Mouse (Mus musculus): ENCODE data around the gene Tnnc1. TPM values are rescaled to one million over a fixed set of nuclear protein-coding genes. Genes with fewer than 3 reads are reported as not detected.

The Tnnc1 gene
- 2.4 and 3.2 TPM in 2 replicates for polyA plus RNA-seq (2014; fragmentation: Nextera tagmentation; extraction: Ambion mirVana)

DNA sequence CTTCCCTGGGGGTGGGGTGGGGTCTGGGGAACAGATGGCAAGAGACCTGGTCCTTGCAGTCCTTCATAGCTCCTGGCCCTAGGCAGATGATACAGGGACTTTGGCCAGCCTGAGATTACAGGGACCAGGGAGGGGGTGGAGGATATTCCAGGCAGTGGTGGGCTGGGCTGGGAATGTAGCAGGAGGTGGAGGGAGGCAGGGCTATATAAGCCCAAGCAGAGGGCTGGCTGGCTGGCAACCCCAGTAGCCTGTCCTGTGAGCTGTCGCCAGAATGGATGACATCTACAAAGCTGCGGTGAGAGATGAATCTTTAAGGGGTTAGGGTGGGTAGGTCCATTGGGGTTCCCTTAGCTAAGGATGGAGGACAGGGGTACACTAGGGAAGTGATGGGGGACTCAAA, at the start of gene Tnnc1:
Gene Tnnc1 (plus strand): TSS at position 229 of the 400 bp plus-strand sequence.
- peak within 1 kb of the TSS; percentile 90; the same call in 1 of the 2 replicates for H3K27ac ChIP-seq
- 66% methylated on average over 2 of the region's 2 CpGs for WGBS

DNA sequence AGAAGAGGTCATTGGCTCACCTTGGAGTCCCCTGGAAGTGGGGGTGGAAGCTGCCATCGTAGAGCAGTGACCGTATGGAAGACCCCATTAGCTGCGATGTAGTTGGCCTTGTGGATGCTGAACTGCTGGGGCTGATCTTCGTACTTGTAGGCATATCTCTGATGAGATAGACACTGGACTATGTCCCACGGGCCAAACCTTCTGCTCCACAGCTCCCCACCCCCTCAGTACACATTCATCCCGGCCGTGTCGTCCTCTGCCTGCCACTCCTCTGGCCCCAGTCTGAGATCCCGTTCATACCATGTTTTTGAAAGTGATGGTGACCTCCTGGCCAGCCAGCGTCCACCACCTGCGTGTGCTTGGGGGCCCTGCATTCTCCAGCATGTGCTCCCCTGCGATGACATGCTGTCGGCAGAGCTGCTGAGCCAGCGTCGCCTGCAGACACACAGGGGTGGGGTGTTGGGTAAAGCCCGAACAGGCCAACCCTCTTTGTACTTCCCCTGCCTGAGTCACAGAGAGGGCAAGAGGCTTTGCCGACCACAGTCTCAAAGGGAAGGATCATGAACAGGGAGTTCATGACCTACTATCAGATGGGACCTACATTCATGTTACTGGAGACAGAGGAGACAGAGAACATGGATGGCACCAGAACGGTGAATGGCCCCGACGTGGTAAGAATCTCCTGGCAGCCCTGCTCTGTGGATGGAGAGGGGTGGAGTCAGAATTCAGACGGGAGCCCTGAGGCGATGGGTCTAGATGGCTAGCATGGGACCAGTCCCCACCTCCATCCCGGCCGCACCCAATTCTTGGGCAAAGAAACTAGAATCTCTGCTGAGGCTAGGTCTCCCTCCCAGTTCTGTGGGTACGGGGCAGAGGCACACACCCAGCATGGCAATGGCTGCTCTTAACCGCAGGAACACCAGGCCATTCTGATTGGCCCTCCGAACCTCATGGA, 47.6 kb upstream of the Tnnc1 start:
- 81% methylated on average over 27 of the region's 27 CpGs for WGBS

More for the DNA sequence above, at the start of gene Tnnc1:
- H3K9ac ChIP-seq = peak within 1 kb of the TSS; percentile 97
- no peak for ATAC-seq (ENCODE audit: low FRiP score)
- H3K36me3 ChIP-seq (replicated peaks; ENCODE audit: control insufficient read depth, insufficient read depth) = peaks cover 13% of the 10 kb centered on the region
- peak within 1 kb of the TSS; percentile 91 for H3K4me3 ChIP-seq (replicated peaks; ENCODE audit: low read length)
- no peak for DNase-seq (ENCODE audit: low spot score)
- H3K9me3 ChIP-seq (ENCODE audit: control insufficient read depth, low read length) = no peaks in the 10 kb centered on the region
- peak within 1 kb of the TSS; percentile 98 for H3K4me2 ChIP-seq (replicated peaks)
- peaks cover 20% of the 10 kb centered on the region for H3K4me1 ChIP-seq (replicated peaks; ENCODE audit: control insufficient read depth, insufficient read depth, low read length)
- H3K27me3 ChIP-seq (ENCODE audit: control insufficient read depth, insufficient read depth, low read length) = no peaks in the 10 kb centered on the region

DNA sequence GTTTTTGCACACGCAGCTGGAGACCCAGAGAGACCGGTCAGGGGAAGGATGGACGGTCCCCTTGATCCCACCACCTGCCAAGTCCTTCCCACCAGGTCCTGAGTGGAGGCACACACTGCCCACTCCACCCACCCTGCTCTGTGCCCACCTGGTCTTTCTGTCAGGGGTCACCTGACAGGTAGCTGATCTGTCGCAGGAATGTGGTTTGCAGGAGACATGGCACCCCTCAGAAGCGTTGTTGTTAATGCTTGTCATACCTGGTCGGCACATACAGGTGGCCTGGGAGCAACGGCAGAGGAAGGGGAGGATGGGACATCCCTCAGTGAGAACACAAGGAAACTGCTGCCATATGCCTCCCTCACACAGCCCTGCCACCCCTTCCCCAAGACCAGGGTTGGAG, 46.9 kb upstream of the Tnnc1 start:
- Histone ChIP-seq H3K9ac (no peak overlapping the region), H3K4me3 (replicated peaks; ENCODE audit: low read length) (no peak overlapping the region), H3K4me1 (replicated peaks; ENCODE audit: control insufficient read depth, insufficient read depth, low read length) (0 out of 2 replicates have a peak, but pooled peaks cover 2% of the 10 kb centered on the region), H3K4me2 (replicated peaks) (no peak overlapping the region), H3K27me3 (ENCODE audit: control insufficient read depth, insufficient read depth, low read length) (no peaks in the 10 kb centered on the region), H3K27ac (no peak overlapping the region), H3K36me3 (replicated peaks; ENCODE audit: control insufficient read depth, insufficient read depth) (no peaks in the 10 kb centered on the region), H3K9me3 (ENCODE audit: control insufficient read depth, low read length) (no peaks in the 10 kb centered on the region)
- ATAC-seq (ENCODE audit: low FRiP score) (no peak), DNase-seq (ENCODE audit: low spot score) (no peak)
- 87% methylated on average over 7 of the region's 7 CpGs for WGBS

More for the DNA sequence above, 47.6 kb upstream of the Tnnc1 start:
- Histone ChIP-seq H3K27ac (no peak overlapping the region), H3K9me3 (ENCODE audit: control insufficient read depth, low read length) (no peaks in the 10 kb centered on the region), H3K4me1 (replicated peaks; ENCODE audit: control insufficient read depth, insufficient read depth, low read length) (no peaks in the 10 kb centered on the region), H3K4me2 (replicated peaks) (no peak overlapping the region), H3K36me3 (replicated peaks; ENCODE audit: control insufficient read depth, insufficient read depth) (no peaks in the 10 kb centered on the region), H3K27me3 (ENCODE audit: control insufficient read depth, insufficient read depth, low read length) (no peaks in the 10 kb centered on the region), H3K4me3 (replicated peaks; ENCODE audit: low read length) (no peak overlapping the region), H3K9ac (no peak overlapping the region)
- no peak for DNase-seq (ENCODE audit: low spot score)
- ATAC-seq (ENCODE audit: low FRiP score) = no peak

DNA sequence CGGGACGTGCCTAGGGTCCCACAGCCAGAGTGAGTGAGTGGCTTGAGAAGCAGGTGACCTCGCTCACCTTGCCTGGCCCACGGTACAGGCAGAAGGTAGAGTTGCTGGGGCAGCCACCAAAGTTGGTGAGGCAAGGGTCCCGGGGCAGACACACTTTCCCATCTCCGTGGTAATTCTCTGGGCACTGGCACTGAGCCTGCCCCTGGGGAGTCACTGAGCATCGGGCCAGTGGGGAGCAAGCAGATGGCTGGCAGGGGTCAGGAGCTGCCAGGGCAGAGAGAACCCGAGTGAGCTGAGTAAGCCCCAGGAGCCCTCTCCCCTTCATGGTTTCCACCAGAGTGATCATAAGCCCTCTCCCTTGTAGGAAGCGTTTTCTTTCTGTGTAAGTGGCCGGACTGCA, 46.5 kb upstream of the Tnnc1 start:
- no peaks in the 10 kb centered on the region for H3K36me3 ChIP-seq (replicated peaks; ENCODE audit: control insufficient read depth, insufficient read depth)
- no peak overlapping the region for H3K9ac ChIP-seq
- 69% methylated on average over 10 of the region's 10 CpGs for WGBS
- no peak overlapping the region for H3K4me2 ChIP-seq (replicated peaks)
- no peak overlapping the region for H3K27ac ChIP-seq
- H3K9me3 ChIP-seq (ENCODE audit: control insufficient read depth, low read length) = no peaks in the 10 kb centered on the region
- H3K27me3 ChIP-seq (ENCODE audit: control insufficient read depth, insufficient read depth, low read length) = no peaks in the 10 kb centered on the region
- no peak for ATAC-seq (ENCODE audit: low FRiP score)
- no peak for DNase-seq (ENCODE audit: low spot score)
- H3K4me1 ChIP-seq (replicated peaks; ENCODE audit: control insufficient read depth, insufficient read depth, low read length) = 0 out of 2 replicates have a peak, but pooled peaks cover 6% of the 10 kb centered on the region
- H3K4me3 ChIP-seq (replicated peaks; ENCODE audit: low read length) = no peak overlapping the region

DNA sequence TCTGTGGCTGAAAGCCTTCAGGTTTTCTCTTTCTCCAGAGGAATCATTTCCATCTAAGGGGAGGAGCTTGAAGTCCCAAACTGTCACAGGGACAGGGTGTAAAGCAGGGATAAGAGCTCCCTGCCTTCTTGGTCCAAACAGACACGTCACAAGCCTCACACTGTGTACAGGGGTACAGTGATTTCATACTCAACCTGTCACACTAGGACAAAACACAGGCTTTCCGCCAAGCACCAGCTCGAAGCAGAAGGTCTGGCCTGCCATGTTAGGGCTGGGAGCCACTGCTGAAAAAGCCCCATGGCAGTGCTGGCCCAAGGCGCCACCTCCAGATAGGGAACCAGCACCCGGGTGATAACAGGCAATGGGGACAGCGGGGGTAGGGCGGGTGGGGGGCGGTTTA, 44.0 kb upstream of the Tnnc1 start:
- DNase-seq (ENCODE audit: low spot score) (no peak), ATAC-seq (ENCODE audit: low FRiP score) (no peak)
- WGBS = 81% methylated on average over 8 of the region's 8 CpGs
- H3K4me1 ChIP-seq (replicated peaks; ENCODE audit: control insufficient read depth, insufficient read depth, low read length) = 0 out of 2 replicates have a peak, but pooled peaks cover 8% of the 10 kb centered on the region
- H3K4me2 ChIP-seq (replicated peaks) = no peak overlapping the region
- no peaks in the 10 kb centered on the region for H3K36me3 ChIP-seq (replicated peaks; ENCODE audit: control insufficient read depth, insufficient read depth)
- H3K27ac ChIP-seq = no peak overlapping the region
- no peak overlapping the region for H3K9ac ChIP-seq
- no peaks in the 10 kb centered on the region for H3K9me3 ChIP-seq (ENCODE audit: control insufficient read depth, low read length)
- no peak overlapping the region for H3K4me3 ChIP-seq (replicated peaks; ENCODE audit: low read length)
- no peaks in the 10 kb centered on the region for H3K27me3 ChIP-seq (ENCODE audit: control insufficient read depth, insufficient read depth, low read length)

DNA sequence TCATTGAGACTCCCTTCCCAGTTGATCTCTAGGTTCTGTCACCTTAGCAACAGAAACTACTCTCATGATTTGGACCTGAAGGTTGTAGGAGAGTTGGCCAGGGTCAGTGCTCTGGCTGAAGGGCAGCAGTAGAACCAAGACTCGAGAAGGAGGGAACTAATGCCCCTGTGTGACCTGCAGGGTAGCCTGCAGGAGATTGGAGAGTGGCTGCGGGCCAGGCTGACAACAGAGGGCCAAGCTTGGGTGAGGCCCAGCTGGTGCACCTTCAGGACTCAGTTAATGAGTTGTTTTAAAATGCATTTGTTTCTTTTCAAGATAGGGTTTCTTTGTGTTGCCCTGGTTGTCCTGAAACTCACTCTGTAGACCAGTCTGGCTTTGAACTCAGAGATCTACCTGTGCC, 43.1 kb upstream of the Tnnc1 start:
- DNase-seq (ENCODE audit: low spot score) = no peak
- Histone ChIP-seq H3K9ac (no peak overlapping the region), H3K27me3 (ENCODE audit: control insufficient read depth, insufficient read depth, low read length) (no peaks in the 10 kb centered on the region), H3K4me3 (replicated peaks; ENCODE audit: low read length) (no peak overlapping the region), H3K4me1 (replicated peaks; ENCODE audit: control insufficient read depth, insufficient read depth, low read length) (0 out of 2 replicates have a peak, but pooled peaks cover 8% of the 10 kb centered on the region), H3K4me2 (replicated peaks) (no peak overlapping the region), H3K27ac (no peak overlapping the region), H3K36me3 (replicated peaks; ENCODE audit: control insufficient read depth, insufficient read depth) (peaks cover 4% of the 10 kb centered on the region), H3K9me3 (ENCODE audit: control insufficient read depth, low read length) (no peaks in the 10 kb centered on the region)
- ATAC-seq (ENCODE audit: low FRiP score) = no peak
- 45% methylated on average over 2 of the region's 2 CpGs for WGBS

DNA sequence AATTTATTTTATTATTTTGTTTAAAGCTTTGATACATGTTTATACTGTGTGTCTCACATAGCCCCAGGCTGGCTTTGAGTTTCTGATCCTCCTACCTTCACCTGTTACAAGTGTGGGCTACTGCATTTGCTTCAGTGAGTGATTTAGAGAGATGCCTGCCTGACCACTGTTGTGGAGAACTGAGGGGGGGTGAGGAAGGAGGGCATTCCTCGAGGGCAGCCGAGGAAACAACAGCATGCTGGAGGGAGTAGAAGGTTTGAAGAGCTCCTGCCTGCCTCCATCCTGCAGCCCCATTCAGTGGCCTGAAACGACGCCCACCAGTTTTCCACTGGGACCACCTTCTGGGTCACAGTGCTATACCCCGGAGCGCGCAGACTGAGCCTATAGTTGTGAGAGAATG, 42.7 kb upstream of the Tnnc1 start:
- DNase-seq (ENCODE audit: low spot score) = no peak
- H3K27ac ChIP-seq = no peak overlapping the region
- H3K4me2 ChIP-seq (replicated peaks) = no peak overlapping the region
- H3K4me3 ChIP-seq (replicated peaks; ENCODE audit: low read length) = no peak overlapping the region
- H3K4me1 ChIP-seq (replicated peaks; ENCODE audit: control insufficient read depth, insufficient read depth, low read length) = 0 out of 2 replicates have a peak, but pooled peaks cover 8% of the 10 kb centered on the region
- no peaks in the 10 kb centered on the region for H3K9me3 ChIP-seq (ENCODE audit: control insufficient read depth, low read length)
- peaks cover 9% of the 10 kb centered on the region for H3K36me3 ChIP-seq (replicated peaks; ENCODE audit: control insufficient read depth, insufficient read depth)
- no peak overlapping the region for H3K9ac ChIP-seq
- no peaks in the 10 kb centered on the region for H3K27me3 ChIP-seq (ENCODE audit: control insufficient read depth, insufficient read depth, low read length)
- WGBS = 43% methylated on average over 7 of the region's 7 CpGs
- no peak for ATAC-seq (ENCODE audit: low FRiP score)

DNA sequence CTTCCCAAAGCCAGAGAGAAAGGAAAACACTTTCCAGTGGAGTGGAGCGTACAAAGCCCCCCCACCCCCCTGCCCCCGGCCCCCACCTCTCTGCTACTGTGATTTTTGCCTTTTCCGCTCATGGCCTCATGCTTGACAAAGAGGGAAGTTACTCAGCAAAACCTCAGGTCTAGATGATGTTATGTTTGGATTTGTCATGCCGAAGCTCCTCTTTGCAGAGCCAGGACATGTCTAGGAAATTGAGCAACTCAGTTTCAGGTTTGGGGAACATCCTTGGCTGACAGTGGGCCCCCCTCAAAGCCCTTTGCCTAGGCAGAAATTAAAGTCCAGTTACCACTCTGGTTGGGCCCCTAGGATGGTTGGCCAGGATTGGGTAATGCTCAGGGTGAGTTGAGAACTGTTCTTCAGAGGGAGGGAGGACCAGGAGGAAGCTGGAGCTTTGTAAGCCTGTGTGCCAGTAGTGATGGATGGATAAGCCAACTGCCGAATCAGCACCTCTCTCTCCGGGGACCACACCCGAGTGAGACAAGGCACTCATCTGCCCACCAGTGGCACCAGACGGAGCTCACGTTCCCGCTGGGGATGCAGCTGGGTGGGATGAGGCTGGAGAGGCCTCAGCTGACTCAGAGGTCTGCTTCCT, 42.0 kb upstream of the Tnnc1 start:
- Histone ChIP-seq H3K27ac (no peak overlapping the region), H3K4me2 (replicated peaks) (no peak overlapping the region), H3K9ac (no peak overlapping the region), H3K27me3 (ENCODE audit: control insufficient read depth, insufficient read depth, low read length) (no peaks in the 10 kb centered on the region), H3K4me1 (replicated peaks; ENCODE audit: control insufficient read depth, insufficient read depth, low read length) (0 out of 2 replicates have a peak, but pooled peaks cover 8% of the 10 kb centered on the region), H3K9me3 (ENCODE audit: control insufficient read depth, low read length) (no peaks in the 10 kb centered on the region), H3K36me3 (replicated peaks; ENCODE audit: control insufficient read depth, insufficient read depth) (peaks cover 15% of the 10 kb centered on the region), H3K4me3 (replicated peaks; ENCODE audit: low read length) (no peak overlapping the region)
- DNase-seq (ENCODE audit: low spot score) (no peak), ATAC-seq (ENCODE audit: low FRiP score) (no peak)
- WGBS = 54% methylated on average over 10 of the region's 10 CpGs

DNA sequence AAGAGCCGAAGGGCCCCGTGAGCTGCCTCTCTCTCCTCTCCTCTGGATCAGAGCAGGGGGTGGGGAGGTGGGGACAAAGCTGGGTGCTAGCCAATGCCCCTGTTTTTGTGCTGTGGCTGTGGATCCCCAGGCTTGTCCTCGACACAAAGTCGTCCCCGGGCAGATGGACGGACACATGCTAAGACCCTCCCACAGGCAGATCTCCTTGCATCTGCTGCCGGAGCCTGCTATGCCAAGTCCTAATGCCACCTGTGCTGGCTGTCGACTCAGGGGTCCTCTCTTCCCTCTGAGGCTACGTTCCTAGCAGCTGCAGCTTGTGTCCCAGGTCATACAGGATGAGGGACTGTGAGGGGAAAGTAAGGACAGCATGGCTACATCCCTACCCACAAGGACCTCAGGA, 41.3 kb upstream of the Tnnc1 start:
- Histone ChIP-seq H3K9ac (no peak overlapping the region), H3K27me3 (ENCODE audit: control insufficient read depth, insufficient read depth, low read length) (no peaks in the 10 kb centered on the region), H3K9me3 (ENCODE audit: control insufficient read depth, low read length) (no peaks in the 10 kb centered on the region), H3K27ac (no peak overlapping the region), H3K4me2 (replicated peaks) (peak overlapping the region; percentile 22; the same call in 1 of the 2 replicates), H3K4me1 (replicated peaks; ENCODE audit: control insufficient read depth, insufficient read depth, low read length) (0 out of 2 replicates have a peak, but pooled peaks cover 8% of the 10 kb centered on the region), H3K36me3 (replicated peaks; ENCODE audit: control insufficient read depth, insufficient read depth) (peaks cover 22% of the 10 kb centered on the region), H3K4me3 (replicated peaks; ENCODE audit: low read length) (no peak overlapping the region)
- 49% methylated on average over 9 of the region's 9 CpGs for WGBS
- DNase-seq (ENCODE audit: low spot score) (no peak), ATAC-seq (ENCODE audit: low FRiP score) (no peak)

All from hindbrain, embryonic 14.5 days (tissue).